Mouse (Mus musculus) gastrocnemius, postnatal 25 days (tissue): ENCODE results near the gene Rap1a. TPM values are rescaled to one million over a fixed set of nuclear protein-coding genes. Genes with fewer than 3 reads are reported as not detected.

ENCODE experiments used
- DNase-seq: peaks from one replicate; pipeline ENCODE4 v3.0.0; 2022
- total RNA-seq, 2 experiments: library from RNA; stranded (reverse); gene quantifications; 1 replicate in 1 of 2; 2 replicates in 1 of 2; pipeline ENCODE4 v1.2.3; 2021

Rap1a gene
- total RNA-seq, 2 experiments from 2014 or later = 77.6 to 84.2 TPM

- no peak for DNase-seq
Measured at GRCm38 (mm10) chr3:105806519-105807249, 5.5 kb upstream of the Rap1a start.

- no peak for DNase-seq
Measured at GRCm38 (mm10) chr3:105803600-105803999, 2.5 kb upstream of the Rap1a start.

- no peak for DNase-seq
Measured at GRCm38 (mm10) chr3:105800675-105801190, 403 bp downstream of the Rap1a start.

- DNase-seq = no peak
Measured at GRCm38 (mm10) chr3:105800156-105800674, 921 bp downstream of the Rap1a start.

- no peak for DNase-seq
Measured at GRCm38 (mm10) chr3:105799375-105799774, 1.8 kb downstream of the Rap1a start.

- DNase-seq = no peak
Measured at GRCm38 (mm10) chr3:105798770-105799169, 2.4 kb downstream of the Rap1a start.

- DNase-seq = no peak
Measured at GRCm38 (mm10) chr3:105797427-105797826, 3.7 kb downstream of the Rap1a start.

- no peak for DNase-seq
Measured at GRCm38 (mm10) chr3:105796761-105797160, 4.4 kb downstream of the Rap1a start.

- no peak for DNase-seq
Measured at GRCm38 (mm10) chr3:105794309-105794708, 6.8 kb downstream of the Rap1a start.

GRCm38 (mm10) chr3:105792309-105792708 lies 8.8 kb downstream of the Rap1a start:
- no peak for DNase-seq

- no peak for DNase-seq
Measured at GRCm38 (mm10) chr3:105791129-105791528, 10.0 kb downstream of the Rap1a start.

GRCm38 (mm10) chr3:105790338-105790737 lies 10.8 kb downstream of the Rap1a start:
- DNase-seq = no peak

GRCm38 (mm10) chr3:105789776-105790175 lies 11.4 kb downstream of the Rap1a start:
- DNase-seq = no peak

GRCm38 (mm10) chr3:105787328-105787727 lies 13.8 kb downstream of the Rap1a start:
- no peak for DNase-seq

- DNase-seq = no peak
Measured at GRCm38 (mm10) chr3:105785865-105786264, 15.3 kb downstream of the Rap1a start.

- no peak for DNase-seq
Measured at GRCm38 (mm10) chr3:105783809-105784208, 17.3 kb downstream of the Rap1a start.

- no peak for DNase-seq
Measured at GRCm38 (mm10) chr3:105782406-105782805, 18.7 kb downstream of the Rap1a start.

GRCm38 (mm10) chr3:105777997-105778396 lies 23.1 kb downstream of the Rap1a start:
- DNase-seq = no peak

GRCm38 (mm10) chr3:105774496-105774895 lies 26.6 kb downstream of the Rap1a start:
- DNase-seq = no peak

- DNase-seq = no peak
Measured at GRCm38 (mm10) chr3:105771534-105771933, 29.6 kb downstream of the Rap1a start.

GRCm38 (mm10) chr3:105770836-105771235 lies 30.3 kb downstream of the Rap1a start:
- no peak for DNase-seq

GRCm38 (mm10) chr3:105769380-105769779 lies 31.8 kb downstream of the Rap1a start:
- DNase-seq = no peak

GRCm38 (mm10) chr3:105768529-105768928 lies 32.6 kb downstream of the Rap1a start:
- no peak for DNase-seq
